ENCODE assay signal across 15 mouse cellular contexts in the genomic region with DNA sequence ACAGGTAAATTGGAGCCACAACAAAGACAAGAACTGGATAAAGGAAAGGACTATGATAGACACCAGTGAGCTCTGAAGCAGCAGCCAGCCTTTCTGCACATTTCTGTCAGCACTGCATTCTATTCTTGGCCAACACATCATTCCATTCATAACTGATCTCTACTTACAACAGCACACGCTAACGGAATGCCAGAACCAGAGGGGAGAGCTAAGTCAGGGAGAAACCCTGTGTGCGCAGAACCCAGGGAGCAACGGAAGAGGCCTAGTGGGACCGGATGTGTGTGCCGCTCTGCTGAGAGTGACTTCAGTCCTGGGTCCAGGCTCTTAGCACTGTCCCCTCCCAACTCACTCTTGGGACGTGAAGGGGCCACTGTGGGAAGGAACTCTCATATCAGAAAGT. TPM values are rescaled to one million over a fixed set of nuclear protein-coding genes. Genes with fewer than 3 reads are reported as not detected.
DNase-seq lines count a peak whose midpoint lies in the region; ATAC-seq and TF ChIP-seq lines count a peak whose summit lies in the region.
"Had no signal": no experiment of that assay in that cellular context is flagged by ENCODE, and none has a peak within 500 bp of the region (broad histone marks: within the 10 kb centered on the region; RNA-seq: fewer than 3 reads in every experiment).

No protein-coding gene starts in this region.

- H3K4me3 ChIP-seq in gastrocnemius, adult 2 months: peak overlapping the region; percentile 20; the same call in 1 of the 2 replicates
- H3K4me3 ChIP-seq in lung, embryonic 15.5 days: no peak overlapping the region
- no peak overlapping the region for H3K4me3 ChIP-seq in lung, adult 2 months (replicated peaks; ENCODE audit: extremely low read depth, low read depth, low read length)
- H3K4me3 ChIP-seq: limb, embryonic 13.5 days had no signal

- intact Hi-C loops in gastrocnemius, adult 2 months (cut with DNase I): no loop called here

- no peaks in the 10 kb centered on the region for H3K36me3 ChIP-seq in lung, embryonic 15.5 days
- H3K36me3 ChIP-seq: limb, embryonic 13.5 days had no signal

- H3K27me3 ChIP-seq in lung, embryonic 15.5 days: no peaks in the 10 kb centered on the region
- H3K27me3 ChIP-seq: limb, embryonic 13.5 days had no signal

- WGBS in lung, embryonic 15.5 days: 47% methylated on average over 7 of the region's 7 CpGs
- WGBS in lung, adult 2 months: 57% methylated on average over 7 of the region's 7 CpGs

- H3K9me3 ChIP-seq in lung, embryonic 15.5 days: no peaks in the 10 kb centered on the region
- H3K9me3 ChIP-seq: limb, embryonic 13.5 days had no signal

- 0 out of 2 replicates have a peak, but pooled peaks cover 5% of the 10 kb centered on the region for H3K4me1 ChIP-seq in lung, embryonic 15.5 days
- H3K4me1 ChIP-seq in lung, adult 2 months (ENCODE audit: control insufficient read depth, insufficient read depth, low read length): 0 out of 2 replicates have a peak, but pooled peaks cover 3% of the 10 kb centered on the region
- H3K4me1 ChIP-seq: limb, embryonic 13.5 days had no signal

- peak; percentile 78 for ATAC-seq in lung, embryonic 15.5 days (ENCODE audit: borderline replicate concordance, extremely low read depth, low FRiP score, low TSS enrichment)
- ATAC-seq in cerebellum, adult (ENCODE audit: insufficient number of reproducible peaks, low FRiP score, low TSS enrichment): no peak
- ATAC-seq: forebrain, embryonic 16.5 days had no signal

- TF ChIP-seq CTCF in gastrocnemius, adult 2 months (IDR thresholded peaks at IDR 0.05): no peak
- TF ChIP-seq CTCF in lung, adult 2 months (IDR thresholded peaks at IDR 0.05; ENCODE audit: insufficient read depth, low read length): no peak

- no peak overlapping the region for H3K4me2 ChIP-seq in lung, embryonic 15.5 days
- H3K4me2 ChIP-seq: limb, embryonic 13.5 days had no signal

- no peak overlapping the region for H3K9ac ChIP-seq in lung, embryonic 15.5 days
- H3K9ac ChIP-seq: limb, embryonic 13.5 days had no signal

- no peak for TF ChIP-seq POLR2A in lung, adult 2 months (IDR thresholded peaks at IDR 0.05; ENCODE audit: borderline replicate concordance, extremely low read depth, low read depth, low read length)

- DNase-seq in gastrocnemius, adult 2 months: peak; percentile 42
- no peak for DNase-seq in gastrocnemius, postnatal 25 days
- no peak for DNase-seq in lung, adult 2 months
- DNase-seq in heart, postnatal 4 days: peak; percentile 65
- DNase-seq in yolk sac, embryonic 10.5 days (ENCODE audit: low spot score): peak; percentile 5
- no peak for DNase-seq in liver
- DNase-seq: adrenal gland, postnatal 36 days; cerebellum, adult 11 months; kidney, adult 8-10 months; layer of hippocampus, postnatal 36 days had no signal

- H3K27ac ChIP-seq in gastrocnemius, adult 2 months: peak overlapping the region; percentile 44
- H3K27ac ChIP-seq in lung, embryonic 15.5 days: peak overlapping the region; percentile 54
- H3K27ac ChIP-seq: limb, embryonic 13.5 days had no signal

RNA-seq across cellular contexts. Expression of gene Osmr, which starts 13.2 kb away (rescaled TPM):
- total RNA-seq in gastrocnemius, adult 2 months (2021): 1 to 10 TPM; 4.3 to 6.4 TPM
- 1 to 10 TPM; 3.7 to 5.4 TPM for total RNA-seq in gastrocnemius, postnatal 25 days (2021)
- 1.1 and 2.1 TPM in 2 replicates for polyA plus RNA-seq in lung, embryonic 15.5 days (2015; fragmentation: Nextera tagmentation; extraction: Ambion mirVana)
- polyA plus RNA-seq in lung, adult 2 months (2012; rRNA removed): 11.5 and 13.1 TPM in 2 replicates
- total RNA-seq in heart, postnatal 4 days (2021): 1 to 10 TPM; 7.7 to 8.4 TPM
- total RNA-seq: hematopoietic stem cell, adult 5-6 weeks had no signal

Comparison
In these comparisons a context has a peak if more than half of its experiments do, and no peak if none do; other contexts are left out.
1. DNase-seq: peak in gastrocnemius, adult 2 months (single experiment), heart, postnatal 4 days (single experiment) and yolk sac, embryonic 10.5 days (single experiment); none in gastrocnemius, postnatal 25 days (single experiment), lung, adult 2 months (single experiment) and liver (single experiment).